Mouse (Mus musculus) megakaryocyte-erythroid progenitor cell, adult 5 weeks (primary cell): Measurements from ENCODE around the gene Nsmce1. TPM values are rescaled to one million over a fixed set of nuclear protein-coding genes. Genes with fewer than 3 reads are reported as not detected.

ENCODE experiments used
- polyA plus RNA-seq: library from polyadenylated mRNA; stranded (reverse); fragments of >175 nt; gene quantifications from 2 replicates; pipeline ENCODE4 v1.2.3, GENCODE M21; 2012

Nsmce1 gene
- 11.8 and 12.0 TPM in 2 replicates for polyA plus RNA-seq

DNA sequence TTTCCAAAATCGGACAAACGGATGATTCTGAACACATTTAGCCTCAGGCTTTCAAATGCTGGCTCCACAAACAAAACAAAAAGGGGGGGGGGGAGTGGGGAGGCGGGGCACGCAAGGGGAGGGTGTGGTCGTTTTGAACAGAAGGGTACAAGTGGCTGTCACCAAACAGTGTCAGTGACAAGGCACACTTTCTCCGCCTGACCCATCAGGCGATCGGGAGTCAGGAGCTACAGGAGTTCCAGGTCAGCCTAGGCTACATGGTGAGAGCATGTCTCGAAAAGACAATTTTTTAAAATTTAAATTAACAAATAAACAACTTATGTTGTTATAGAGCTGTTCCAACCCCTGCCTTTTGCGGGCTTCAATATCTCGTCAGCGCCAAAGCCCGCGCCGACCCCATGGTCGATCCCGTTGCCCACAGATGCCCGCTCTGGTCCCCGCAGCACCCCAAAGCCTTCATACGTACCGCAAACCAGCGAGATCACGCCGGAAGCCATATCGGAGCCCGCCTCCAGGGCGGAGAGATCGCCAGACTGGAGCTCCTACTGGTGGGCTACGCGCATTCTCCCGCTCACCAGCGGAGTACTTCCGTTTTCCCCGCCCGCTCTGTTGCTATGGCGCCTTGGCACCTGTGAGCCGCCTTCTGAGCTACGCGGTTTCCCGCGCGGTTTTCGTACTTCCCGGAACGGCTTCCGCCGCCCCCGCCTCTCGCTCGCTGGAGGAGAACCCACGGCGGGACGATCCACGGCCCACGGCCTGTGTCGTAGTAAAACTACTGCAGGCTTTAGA, at the start of gene Nsmce1:
TSS of gene Nsmce1 (minus strand) at position 650 of the 789 bp plus-strand sequence.

DNA sequence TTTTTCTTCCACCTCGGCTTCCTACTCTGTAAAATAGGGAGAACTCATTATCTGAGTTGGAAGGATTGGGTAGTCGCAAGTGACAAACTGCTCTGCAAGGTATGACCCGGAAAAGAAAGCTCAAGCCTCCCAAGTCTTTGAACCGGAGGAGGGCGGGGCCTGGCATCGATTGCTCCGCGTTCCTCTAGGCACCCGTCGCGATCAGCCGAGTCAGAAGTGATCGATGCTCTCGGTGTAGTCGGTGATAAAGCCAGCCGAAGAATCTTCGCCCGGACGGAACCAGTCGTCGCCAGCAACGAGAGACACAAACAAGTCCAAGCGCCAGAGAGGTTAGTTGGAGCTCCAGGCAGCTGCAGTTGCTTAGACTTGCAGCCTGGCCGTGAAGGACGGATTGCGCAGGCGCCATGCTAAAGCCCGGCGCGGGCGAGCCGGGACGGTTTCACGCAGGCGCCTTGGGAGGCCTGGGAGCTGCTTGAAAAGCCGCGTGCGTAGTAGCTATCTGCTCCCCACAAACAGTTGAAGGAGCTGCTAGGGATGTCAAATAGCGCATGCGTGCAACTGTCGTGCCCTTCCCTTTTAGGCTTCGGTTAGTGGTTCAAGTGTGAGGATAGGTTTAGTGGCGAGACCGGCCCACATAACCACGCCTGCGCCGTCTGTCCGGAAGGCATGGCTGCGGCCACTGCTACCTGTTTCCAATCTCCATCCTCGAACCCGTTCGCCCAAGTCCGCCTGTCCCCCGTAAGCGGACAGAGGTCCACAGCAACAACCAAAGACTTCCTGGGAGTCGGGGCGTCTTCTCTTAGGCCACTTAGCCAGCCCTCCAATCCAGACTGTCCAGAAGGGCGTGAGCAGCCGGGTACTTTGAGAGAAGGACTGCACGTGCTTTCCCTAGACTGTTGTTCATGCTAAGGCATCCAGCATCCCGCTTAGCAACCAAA, 46.7 kb downstream of the Nsmce1 start, which contains the start of gene Kdm8:
TSS of gene Kdm8 (plus strand) at position 213 of the 938 bp plus-strand sequence.

Other genes starting within 250 kb of the Nsmce1 start
- 2.7 and 3.3 TPM in 2 replicates for gene Kdm8, start 46.9 kb downstream of the Nsmce1 start, polyA plus RNA-seq
- gene Il4ra, start 60.5 kb upstream of the Nsmce1 start, polyA plus RNA-seq = 19.1 and 23.7 TPM in 2 replicates
- gene Il21r, start 111.8 kb upstream of the Nsmce1 start, polyA plus RNA-seq = 9.9 and 20.2 TPM in 2 replicates
- gene Gtf3c1, start 216.2 kb upstream of the Nsmce1 start, polyA plus RNA-seq = 66.2 and 78.0 TPM in 2 replicates
- gene D430042O09Rik, start 216.3 kb upstream of the Nsmce1 start, polyA plus RNA-seq = 4.4 TPM in 2 replicates